Mouse (Mus musculus): ENCODE data around the gene Edc3.

- TF ChIP-seq CTCF (IDR thresholded peaks at IDR 0.05; ENCODE audit: control insufficient read depth, insufficient read depth, insufficient read length) (no peak), MAX (IDR thresholded peaks at IDR 0.05) (no peak)
These were observed 11.0 kb upstream of the Edc3 start for GRCm38 (mm10) chr9:57697380-57697779.

All from C2C12 (cell line).